Mouse (Mus musculus) megakaryocyte, embryonic 14.5 days (primary cell): ENCODE results near the gene Grb2.

Experiments used
- FLI1 ChIP-seq: IDR thresholded peaks from 2 replicates; pipeline ENCODE4 v1.6.1; 2012; ENCODE audit warnings: low read length, inconsistent platforms, mixed read lengths
- GATA1 ChIP-seq: IDR thresholded peaks from 3 replicates; pipeline ENCODE4 v1.6.1; 2012; ENCODE audit warnings: mixed read lengths, low read length, inconsistent platforms, borderline replicate concordance

- no peak for TF ChIP-seq GATA1
- no peak for TF ChIP-seq FLI1
Measured at GRCm38 (mm10) chr11:115697091-115697490, 11.3 kb downstream of the Grb2 start.
